Mouse (Mus musculus) hindbrain, embryonic 13.5 days (tissue): ENCODE measurements at regions not wholly inside any gene's neighbourhood (a gene's known extent, or its start where the extent isn't known, plus 50 kb on each side); places are given as distances from the start of the nearest gene placed in this dataset. TPM values are rescaled to one million over a fixed set of nuclear protein-coding genes. Genes with fewer than 3 reads are reported as not detected.

ENCODE experiments used
- ATAC-seq: fragments of 200-750 bp; cut with Nextera tagmentation; 2 replicates; pipeline ENCODE4 v1.8.0; 2017; ENCODE audit warnings: moderate TSS enrichment; ENCODE audit not compliant: low FRiP score
- H3K27ac ChIP-seq: fragments of 300-500 bp; sonication (generic); 2 replicates; pipeline ENCODE4 v1.5.1; 2015; ENCODE audit warnings: inconsistent platforms, mild to moderate bottlenecking, moderate library complexity
- H3K27me3 ChIP-seq: fragments of 300-500 bp; sonication (generic); 2 replicates; pipeline ENCODE4 v1.6.1; 2015; ENCODE audit warnings: mild to moderate bottlenecking, inconsistent platforms
- H3K36me3 ChIP-seq: fragments of 300-500 bp; sonication (generic); 2 replicates; pipeline ENCODE4 v1.6.1; 2015; ENCODE audit warnings: mild to moderate bottlenecking, inconsistent platforms
- H3K4me1 ChIP-seq: fragments of 300-500 bp; sonication (generic); replicated peaks from 2 replicates; pipeline ENCODE4 v1.6.1; 2015; ENCODE audit warnings: inconsistent platforms
- H3K4me2 ChIP-seq: fragments of 300-500 bp; sonication (generic); 2 replicates; pipeline ENCODE4 v1.6.1; 2015; ENCODE audit warnings: inconsistent platforms, mild to moderate bottlenecking, moderate library complexity
- H3K4me3 ChIP-seq: fragments of 300-500 bp; sonication (generic); 2 replicates; pipeline ENCODE4 v1.5.1; 2015; ENCODE audit warnings: mild to moderate bottlenecking, inconsistent platforms
- H3K9ac ChIP-seq: fragments of 300-500 bp; sonication (generic); 2 replicates; pipeline ENCODE4 v1.6.1; 2015; ENCODE audit warnings: mild to moderate bottlenecking, inconsistent platforms
- H3K9me3 ChIP-seq: fragments of 300-500 bp; sonication (generic); 2 replicates; pipeline ENCODE4 v1.6.1; 2016; ENCODE audit warnings: inconsistent platforms
- WGBS: fragments of 180-500 bp; shearing (Covaris S2); methylation state at CpG from one replicate; pipeline ENCODE4 v1.1.7; 2015; 5-methylcytosine and 5-hydroxymethylcytosine counted together
- microRNA-seq: library from miRNA; unstranded; fragments of <30 nt; microRNA quantifications from one replicate; pipeline ENCODE4, GENCODE M21; 2016

DNA sequence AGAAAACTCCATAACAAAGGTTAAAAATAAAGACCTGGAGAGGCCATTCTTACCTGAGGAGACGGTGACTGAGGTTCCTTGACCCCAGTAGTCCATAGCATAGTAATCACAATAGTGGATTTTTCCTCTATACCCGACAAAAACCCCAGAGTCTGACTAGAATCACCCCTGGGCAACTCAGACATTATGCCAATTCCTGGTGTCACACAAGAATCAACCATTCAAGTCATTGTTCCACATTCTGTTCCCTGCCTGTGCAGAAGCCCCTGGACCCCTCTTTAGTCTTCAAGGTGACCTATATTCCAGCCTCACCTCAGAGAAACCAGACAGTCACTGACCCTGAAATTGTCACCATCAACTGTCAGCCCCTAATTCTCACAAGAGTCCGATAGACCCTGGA, 60.9 kb upstream of the Adam6b start:
- ATAC-seq = no peak
- WGBS = 79% methylated on average over 3 of the region's 3 CpGs
- Histone ChIP-seq H3K9ac (no peak overlapping the region), H3K4me2 (no peak overlapping the region), H3K4me3 (no peak overlapping the region), H3K4me1 (no peaks in the 10 kb centered on the region), H3K36me3 (no peaks in the 10 kb centered on the region), H3K9me3 (no peaks in the 10 kb centered on the region), H3K27me3 (no peaks in the 10 kb centered on the region), H3K27ac (no peak overlapping the region)

DNA sequence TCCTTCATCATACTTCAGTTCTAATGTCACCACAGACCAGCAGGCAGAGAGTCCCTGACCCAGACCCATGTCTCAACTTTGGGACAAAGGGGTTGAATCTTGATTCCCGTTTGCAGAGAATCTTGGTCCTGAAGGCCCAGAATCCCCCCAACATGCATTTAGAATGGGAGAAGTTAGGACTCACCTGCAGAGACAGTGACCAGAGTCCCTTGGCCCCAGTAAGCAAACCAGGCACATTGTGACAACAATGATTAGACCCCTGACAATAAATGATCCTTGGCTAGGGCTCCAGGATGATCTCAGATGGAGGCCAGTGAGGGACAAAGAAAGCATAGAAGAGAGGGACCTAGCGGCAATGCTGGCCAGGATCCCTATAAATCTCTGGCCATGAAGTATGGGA, 60.4 kb upstream of the Adam6b start:
- no peak overlapping the region for H3K4me2 ChIP-seq
- no peak overlapping the region for H3K9ac ChIP-seq
- H3K4me3 ChIP-seq = no peak overlapping the region
- WGBS = 88% methylated on average over 2 of the region's 2 CpGs
- H3K36me3 ChIP-seq = no peaks in the 10 kb centered on the region
- no peaks in the 10 kb centered on the region for H3K9me3 ChIP-seq
- no peak overlapping the region for H3K27ac ChIP-seq
- H3K27me3 ChIP-seq = no peaks in the 10 kb centered on the region
- no peaks in the 10 kb centered on the region for H3K4me1 ChIP-seq
- ATAC-seq = no peak

DNA sequence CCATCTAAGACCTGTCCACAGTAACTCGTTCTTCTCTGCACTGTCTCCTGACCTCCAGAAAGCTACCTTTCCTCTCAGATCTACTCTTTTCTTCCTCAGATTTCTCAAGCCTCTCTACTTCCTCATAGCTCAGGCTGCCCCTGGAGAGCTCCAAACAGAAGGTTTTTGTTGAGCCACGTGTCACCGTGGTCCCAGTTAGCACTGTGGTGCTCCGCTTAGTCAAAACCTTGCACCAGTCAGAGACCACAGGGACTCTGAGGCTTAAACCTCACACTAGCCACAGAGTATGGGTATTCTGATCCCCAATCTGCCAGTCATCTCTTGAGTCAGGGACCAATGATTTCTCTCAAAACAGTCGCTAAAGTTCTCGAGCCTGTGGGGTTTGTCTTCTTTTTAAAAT, 59.0 kb upstream of the Adam6b start:
- H3K4me1 ChIP-seq = no peaks in the 10 kb centered on the region
- no peaks in the 10 kb centered on the region for H3K27me3 ChIP-seq
- H3K9ac ChIP-seq = no peak overlapping the region
- H3K4me2 ChIP-seq = no peak overlapping the region
- WGBS = 84% methylated on average over 6 of the region's 6 CpGs
- H3K27ac ChIP-seq = no peak overlapping the region
- no peaks in the 10 kb centered on the region for H3K9me3 ChIP-seq
- no peak for ATAC-seq
- no peaks in the 10 kb centered on the region for H3K36me3 ChIP-seq
- no peak overlapping the region for H3K4me3 ChIP-seq

Small RNA genes lying in the stretch of these regions (microRNA-seq; reads per million reads assigned to microRNA genes)
- gene Gm22175 (not detected), gene Gm24022 (not detected), gene Gm25747 (not detected)
